Mouse (Mus musculus): ENCODE results near the gene Fam98a.
A peak's percentile ranks its signal among the peaks of the same experiment; 100 is the strongest.

Gene Fam98a

DNA sequence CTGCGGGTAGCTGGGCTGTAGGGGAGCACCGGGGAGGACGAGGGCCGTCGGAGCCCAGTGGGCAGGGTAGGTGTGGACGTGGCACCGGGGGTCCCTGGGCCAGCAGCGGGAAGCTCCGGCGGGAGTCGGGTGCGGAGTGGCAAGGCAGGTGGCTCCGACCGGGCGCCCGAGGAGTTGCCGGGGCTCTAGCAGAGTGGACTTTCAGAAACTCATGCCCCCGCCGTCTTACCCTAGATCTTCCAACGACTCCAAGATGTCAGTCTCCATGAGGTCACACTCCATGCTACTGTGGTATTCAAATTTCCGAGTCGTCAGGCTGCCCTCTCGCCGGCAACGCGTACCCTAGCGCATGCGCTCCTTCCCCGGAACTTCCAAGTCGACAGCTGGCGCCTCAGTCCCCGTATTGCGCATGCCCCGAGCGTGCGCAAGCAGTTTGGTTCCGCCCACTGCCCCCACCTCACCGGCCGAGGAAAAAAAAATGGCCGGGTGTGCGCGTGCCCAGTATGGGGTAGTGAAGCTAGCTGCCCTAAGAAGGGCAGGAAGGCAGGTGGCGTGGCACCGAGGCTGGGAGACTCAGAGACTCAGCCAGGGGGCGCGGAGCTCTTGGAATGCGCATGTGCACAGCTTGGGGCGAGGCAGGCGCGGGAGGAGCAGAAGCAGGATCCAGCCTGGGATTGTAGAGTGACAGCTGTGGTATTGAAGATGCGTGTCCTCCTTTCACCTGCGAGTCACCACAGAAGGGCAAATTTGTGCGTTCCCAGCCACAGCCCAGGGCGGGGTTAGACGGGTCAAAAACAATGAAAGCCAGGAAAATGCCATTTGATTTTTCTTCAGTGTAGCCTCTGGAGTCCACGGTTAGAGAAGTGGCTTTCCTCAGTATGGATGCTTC, at the start of gene Fam98a:
Fam98a (minus strand) TSS at position 435 of the 889 bp plus-strand sequence.
- DNase-seq (ENCODE audit: low spot score in 2 of 2) = peak; percentile 91 to 92

DNA sequence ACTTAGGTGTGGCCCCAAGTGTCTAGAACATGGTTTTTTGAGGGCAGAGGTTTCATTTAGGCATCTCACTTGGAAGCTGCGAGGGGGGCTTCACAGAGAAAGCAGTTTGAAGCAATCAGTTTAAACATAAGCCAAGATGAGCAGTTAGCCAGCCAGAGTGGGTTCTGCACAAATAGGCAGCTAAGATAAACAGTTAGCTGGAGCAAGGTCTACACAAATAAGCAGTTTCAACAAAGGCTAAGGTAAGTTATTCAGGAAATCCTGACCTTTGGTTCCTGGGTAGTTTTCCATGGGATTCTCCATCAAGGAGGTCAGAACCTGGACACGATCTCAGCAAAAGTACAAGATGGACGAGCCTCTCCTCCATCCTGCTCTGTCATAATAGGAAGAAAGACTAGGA, 46.9 kb upstream of the Fam98a start:
- DNase-seq (ENCODE audit: low spot score in 2 of 2) = no peak

DNA sequence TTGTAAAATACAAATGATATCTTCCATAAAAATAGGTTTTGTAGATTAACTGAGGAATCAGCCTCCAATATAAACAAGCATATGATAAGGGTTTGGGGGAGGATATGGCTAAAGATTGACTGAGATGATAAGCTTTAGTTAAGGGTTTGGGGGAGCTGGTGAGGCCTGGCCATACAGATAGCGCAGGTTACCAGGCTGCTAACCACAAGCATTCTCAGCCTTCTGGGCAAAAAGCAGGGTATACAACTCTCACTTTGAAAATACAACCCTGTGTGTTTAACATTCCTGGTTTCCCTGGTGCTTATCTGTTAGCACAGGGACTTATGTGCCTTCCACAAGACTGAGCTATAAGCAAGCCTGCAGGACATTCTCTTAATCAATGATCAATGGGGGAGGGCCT, 31.0 kb upstream of the Fam98a start:
- DNase-seq (ENCODE audit: low spot score in 2 of 2) = no peak

DNA sequence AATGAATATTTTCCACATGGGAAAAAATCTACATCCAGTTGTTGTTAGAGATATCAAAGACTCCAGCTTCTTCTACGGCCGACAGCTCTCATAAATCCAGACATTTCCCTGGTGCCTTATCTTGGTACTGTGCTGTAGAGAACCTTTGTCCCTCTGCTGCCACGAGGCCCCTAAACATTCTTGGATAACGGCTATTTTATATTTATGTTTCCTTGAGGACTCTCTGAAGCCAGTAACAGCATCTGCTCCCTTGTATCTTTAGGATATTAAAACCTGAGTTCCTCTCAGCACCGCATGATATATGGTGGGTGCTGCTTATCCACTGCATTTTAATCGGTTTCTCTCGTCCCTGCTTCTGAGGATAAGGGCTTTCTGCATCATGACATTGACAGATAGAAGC, 23.9 kb upstream of the Fam98a start:
- DNase-seq (ENCODE audit: low spot score in 2 of 2) = no peak

DNA sequence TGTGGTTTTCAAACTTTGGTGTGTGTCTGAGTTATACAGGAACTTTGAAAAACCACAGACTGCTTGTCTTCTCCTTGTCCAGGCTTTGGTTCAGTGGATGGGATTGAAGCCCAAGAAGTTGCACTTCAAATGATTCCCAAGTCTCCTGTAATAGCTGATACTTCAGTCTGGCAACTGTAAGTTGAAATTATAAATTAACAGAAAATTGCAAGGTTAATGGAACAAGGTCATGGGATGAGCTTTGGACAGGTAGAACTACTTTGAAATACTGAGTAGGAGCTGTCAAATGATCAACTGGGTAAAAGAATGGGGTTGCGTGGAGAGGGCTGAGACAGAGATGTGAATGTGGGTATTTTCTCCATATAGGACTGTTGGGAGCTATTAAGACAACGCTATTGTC, 6.3 kb upstream of the Fam98a start:
- no peak for DNase-seq (ENCODE audit: low spot score in 2 of 2)

DNA sequence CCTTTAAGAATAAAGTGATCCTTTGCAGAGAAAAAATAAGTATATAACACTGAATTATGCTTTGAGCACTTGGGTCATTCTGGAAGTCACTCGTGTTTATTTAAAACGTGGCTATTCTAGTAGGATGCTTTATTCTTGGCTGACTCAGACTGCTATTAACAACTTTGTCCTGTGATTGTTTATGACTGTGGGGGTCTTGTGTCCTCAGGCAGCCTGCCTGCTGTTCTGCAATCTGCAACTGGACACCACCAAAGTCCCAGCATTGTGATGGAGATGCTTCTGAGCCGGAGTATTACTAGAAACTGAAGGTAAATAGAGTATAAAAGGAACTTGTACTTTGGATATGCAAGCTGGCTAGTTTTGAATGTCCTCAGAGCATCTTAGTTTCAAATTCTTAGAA, 5.3 kb upstream of the Fam98a start:
- DNase-seq (ENCODE audit: low spot score in 2 of 2) = no peak

DNA sequence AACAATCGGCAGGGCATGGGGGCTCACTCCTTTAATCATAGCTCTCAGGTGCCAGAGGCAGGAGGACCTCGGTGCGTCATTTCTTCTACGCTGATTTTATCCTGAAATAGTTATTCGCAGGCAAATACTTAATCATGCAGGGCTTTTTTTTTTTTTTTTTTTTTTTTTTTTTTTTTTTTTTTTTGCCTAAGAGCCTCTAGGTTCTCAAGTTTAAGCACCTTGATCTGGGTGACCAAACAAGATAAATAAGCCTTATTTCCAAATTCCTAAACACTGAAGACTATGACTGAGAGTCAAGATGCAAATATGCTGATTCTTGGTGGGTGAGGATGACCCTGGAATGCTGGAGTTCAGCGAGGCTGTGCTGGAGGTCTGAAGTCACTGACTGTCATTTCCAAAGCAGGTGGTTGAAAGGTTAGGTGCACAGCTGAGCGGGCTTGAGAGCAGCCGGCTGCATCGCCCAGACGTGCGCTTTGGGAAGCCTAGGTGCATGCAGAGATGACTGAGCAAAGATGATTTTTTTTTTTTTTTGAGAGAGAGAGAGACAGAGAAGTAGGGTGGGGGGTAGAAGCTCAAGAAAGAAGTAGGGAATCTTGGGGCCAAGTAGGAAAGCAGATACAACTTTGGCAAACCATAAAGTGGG, 854 bp downstream of the Fam98a start:
- DNase-seq (ENCODE audit: low spot score in 2 of 2) = no peak

DNA sequence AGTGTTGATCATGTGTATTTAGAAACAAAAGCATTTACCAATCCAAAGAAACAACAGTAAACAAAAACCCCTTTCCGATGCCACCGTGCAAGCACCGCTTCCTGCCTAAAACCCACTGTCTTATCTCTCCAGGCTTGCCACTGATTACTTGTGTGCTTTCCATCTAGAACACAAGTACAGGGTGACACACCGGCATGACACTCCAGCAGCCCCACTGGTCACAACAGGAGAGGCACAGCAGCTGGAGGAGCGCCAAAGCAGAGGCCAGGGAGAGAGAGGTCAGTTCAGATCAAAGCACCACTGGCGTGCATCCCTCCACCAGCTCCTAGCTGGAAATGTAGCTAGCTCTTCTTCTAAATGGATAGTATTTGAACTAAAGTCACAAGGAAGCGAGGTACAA, 7.5 kb downstream of the Fam98a start:
- DNase-seq (ENCODE audit: low spot score in 2 of 2) = no peak

DNA sequence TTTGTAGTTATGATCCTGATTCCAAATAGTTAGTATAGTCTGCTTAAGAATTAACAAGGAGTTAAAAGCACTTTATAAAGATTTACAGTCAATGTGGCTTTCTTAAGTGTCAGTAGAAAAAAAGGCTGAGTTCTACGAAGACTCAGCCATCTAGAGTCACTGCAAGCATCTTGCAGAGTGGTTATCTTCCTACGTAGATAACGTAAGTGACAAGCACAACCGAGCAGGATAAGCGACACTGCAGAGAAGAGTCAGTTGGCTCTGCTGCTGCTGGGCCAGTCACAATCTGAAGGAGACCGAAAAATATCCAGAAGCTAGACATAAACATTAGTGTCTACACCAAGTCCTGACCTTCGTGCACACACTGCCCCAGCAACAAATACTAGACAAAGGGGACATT, 8.3 kb downstream of the Fam98a start:
- no peak for DNase-seq (ENCODE audit: low spot score in 2 of 2)

DNA sequence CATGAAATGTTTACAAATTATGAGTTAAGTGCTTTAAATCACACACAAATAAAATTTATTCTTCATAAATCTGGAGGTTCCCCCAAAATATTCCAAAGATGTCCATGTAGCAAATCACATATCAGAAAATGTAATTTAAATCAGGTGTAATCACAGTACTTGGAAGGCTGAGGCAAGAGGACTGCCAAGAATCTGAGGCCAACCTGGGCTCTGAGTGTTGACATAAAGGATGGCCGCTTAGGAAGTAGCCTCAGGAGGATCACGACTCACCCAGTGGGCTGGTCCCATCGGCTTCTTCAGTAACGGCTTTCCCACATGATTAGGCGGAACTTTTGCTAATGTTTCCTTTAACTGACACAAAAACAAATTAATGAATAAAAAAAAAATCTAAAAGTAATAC, 11.9 kb downstream of the Fam98a start:
- no peak for DNase-seq (ENCODE audit: low spot score in 2 of 2)

DNA sequence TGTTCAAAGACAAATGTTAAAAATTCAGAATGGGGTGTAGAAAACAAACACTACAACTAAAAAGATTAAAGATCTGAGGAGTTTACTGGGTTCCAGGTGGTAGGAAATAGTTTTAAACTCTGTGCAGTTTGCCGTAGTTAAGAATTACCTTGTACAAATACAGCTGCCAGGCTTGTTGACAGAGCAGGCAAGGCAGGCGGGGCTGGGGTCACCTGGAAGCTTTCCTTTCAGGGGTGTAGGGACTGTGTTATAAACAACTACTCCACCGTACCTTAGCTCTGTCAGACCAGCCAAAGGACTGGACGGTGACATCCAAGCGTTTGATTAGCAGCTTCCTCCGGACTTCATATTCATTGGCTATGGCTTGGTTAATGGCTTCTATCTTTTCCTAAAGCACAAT, 12.6 kb downstream of the Fam98a start:
- no peak for DNase-seq (ENCODE audit: low spot score in 2 of 2)

DNA sequence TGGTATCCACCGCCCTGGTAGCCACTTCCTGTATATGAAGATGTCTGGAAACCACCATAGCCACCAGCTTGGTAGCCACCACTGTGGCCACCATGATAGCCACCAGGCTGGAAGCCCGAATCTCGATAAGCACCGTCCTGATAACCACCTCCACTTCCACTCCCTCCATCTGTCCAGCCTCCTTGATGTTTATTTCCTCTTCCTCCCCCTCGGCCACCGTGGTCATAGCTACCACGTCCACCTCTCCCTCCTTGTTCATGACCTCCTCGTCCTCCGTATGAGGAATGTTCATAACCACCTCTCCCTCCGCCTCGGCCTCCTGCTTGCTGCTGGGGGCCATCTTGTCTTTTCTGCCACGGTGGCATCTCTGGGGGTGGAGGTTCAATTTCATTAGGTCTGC, 13.3 kb downstream of the Fam98a start:
- no peak for DNase-seq (ENCODE audit: low spot score in 2 of 2)

DNA sequence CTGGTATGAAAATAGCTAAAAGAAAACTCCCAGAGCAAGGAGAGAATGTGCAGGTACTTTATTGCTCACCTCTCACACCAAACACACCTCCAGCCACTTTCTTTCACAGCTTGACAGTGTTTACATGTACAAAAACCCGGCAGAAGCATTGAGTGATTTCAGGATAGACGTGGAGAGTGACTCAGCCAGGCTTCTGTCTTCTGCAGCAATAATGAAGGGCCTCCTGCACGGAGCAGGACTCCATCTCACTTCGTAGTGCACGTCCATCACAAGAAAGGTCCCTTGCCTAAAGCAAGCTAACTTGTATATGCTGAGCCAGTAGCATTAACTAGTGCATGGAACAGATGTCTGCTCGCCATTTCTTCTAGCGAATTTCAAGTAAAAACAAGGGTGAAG, 14.7 kb downstream of the Fam98a start:
- no peak for DNase-seq (ENCODE audit: low spot score in 2 of 2)

DNA sequence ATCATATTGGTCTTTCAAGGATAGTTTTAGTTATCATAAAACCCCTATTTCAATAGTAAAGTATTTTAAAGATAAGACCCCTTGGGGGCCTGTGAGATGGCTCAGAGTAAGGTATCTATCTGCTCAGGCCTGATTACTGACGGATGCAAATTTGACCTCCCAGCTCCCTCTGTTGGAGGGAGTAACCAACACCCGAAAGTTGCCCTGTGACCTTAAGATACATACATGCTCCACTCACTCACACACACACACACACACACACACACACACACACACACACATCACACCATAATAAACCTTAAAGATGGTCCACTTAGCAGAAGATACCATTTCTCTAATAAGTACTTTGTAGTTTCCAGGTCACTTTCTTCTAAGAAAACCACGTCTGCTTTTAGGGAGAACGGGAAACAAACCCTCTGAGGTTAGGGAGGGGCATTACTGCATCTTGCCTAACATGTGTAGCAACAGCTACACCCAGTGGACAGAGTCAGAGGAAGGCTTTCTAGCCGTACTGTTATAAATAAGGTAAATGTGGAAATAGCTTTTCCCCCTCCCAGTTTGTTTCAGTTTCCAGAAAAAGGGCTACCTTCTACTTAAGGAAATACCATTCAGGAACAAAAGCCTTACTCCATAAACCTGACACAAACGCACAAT, 15.2 kb downstream of the Fam98a start:
- peak in 1 of 2 experiments; percentile 16 for DNase-seq (ENCODE audit: low spot score in 2 of 2)

DNA sequence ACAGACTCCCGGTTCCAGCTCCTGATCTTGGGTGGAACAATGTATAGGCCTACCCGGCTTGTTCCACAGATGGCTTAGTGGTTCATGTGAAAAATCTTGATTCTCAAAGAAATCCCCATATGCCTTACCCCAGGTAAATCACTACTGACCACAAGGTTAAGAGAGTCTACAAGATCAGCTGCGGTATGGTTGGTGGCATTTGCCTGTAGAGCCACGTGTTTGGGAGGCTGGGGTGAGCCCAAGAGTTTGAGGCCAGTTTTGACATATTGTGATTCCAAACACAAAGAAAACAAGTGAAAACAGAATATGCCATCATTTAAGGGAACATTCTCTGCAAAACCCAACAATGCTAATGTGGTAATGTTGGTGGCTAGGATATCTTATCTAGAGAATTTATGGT, 16.1 kb downstream of the Fam98a start:
- DNase-seq (ENCODE audit: low spot score in 2 of 2) = no peak

DNA sequence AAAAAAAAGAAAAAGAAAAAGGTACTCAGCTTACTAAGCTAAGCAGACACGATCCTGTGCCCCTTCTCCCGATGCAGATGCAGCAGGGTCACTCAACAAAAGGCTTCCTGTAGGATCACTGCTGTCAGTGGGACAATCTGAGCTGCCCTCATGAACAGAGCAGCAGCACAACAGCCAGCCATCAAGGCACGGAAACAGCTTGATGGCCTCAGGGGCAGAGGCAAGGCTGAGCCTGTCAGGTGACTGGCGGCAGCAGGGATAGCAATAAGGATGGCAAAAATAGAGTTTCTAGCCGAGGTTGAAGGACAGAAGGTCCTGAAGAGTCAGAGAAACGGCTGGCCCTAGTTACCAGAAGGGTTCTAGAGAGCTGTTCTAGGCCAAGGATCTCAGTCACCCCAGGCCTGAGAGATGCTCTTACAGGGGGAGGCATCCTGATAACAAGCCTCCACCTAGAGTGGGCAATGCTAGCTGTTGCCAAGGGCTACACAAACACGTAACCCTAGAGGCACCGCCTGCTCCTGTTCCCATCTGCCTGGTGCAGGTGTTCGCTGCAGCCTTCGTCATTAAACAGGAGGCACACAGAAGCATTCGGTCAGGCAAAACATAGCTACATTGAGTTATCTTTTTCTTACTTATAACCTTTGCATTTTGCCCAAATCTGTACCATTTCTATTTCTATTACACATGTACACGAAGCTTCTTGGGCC, 17.3 kb downstream of the Fam98a start:
- DNase-seq (ENCODE audit: low spot score in 2 of 2) = no peak

DNA sequence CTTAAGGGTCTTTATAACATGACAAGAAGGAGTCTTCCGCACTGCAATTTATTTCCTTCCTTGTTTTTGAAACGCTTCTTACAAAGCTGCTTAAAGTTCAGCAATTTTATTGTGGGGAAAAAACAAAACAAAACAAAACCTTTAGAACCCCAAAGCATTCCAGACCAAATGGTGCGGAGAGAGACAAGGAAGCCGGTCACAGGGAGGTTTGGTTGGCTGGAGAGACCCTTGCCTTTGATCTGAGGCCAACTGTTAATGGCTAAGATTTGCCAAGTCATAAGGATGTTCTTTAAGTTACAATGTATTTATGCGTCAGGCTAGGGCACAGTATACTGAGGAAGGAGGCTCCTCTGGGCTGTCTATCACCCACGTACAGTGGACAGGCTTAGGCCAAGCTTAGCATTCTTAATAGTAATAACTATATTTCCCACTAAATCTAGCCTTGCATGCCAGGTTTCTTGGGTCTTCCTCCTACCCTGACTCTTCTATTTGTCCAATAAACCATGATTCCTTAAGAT, 19.2 kb downstream of the Fam98a start:
- DNase-seq (ENCODE audit: low spot score in 2 of 2) = no peak

DNA sequence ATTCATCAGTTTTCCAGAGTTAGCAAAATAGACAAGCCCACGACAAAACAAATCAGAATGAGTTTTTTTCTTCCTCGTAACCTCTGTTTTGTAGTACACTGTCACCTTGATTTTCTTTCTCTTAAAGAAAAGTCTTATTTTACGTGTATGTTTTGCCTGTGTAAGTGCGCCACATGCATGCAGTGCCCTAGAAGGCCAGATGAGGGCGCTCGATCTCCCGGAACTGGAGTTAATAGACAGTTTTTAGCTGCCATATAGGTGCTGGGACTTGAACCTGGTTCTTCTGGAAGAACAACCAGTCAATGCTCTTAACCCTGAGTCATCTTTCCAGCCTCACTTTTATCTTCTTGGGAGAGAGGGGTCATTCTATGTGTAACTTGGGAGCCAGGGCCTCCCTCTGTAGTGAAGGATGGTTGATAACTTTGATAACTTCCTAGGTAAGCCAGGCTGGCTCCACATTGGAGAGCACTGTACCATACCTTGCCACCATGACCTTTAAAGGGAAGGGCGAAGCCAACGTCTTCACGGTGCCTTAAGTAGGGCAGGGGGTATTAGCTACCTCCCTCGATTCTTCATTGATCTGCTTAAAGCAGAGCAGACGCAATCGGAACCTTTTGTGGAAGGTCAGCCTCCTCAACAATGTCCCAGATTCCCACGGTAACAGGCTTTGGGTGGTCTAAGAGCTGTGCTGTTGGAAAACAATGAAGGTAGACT, 22.4 kb downstream of the Fam98a start:
- no peak for DNase-seq (ENCODE audit: low spot score in 2 of 2)

DNA sequence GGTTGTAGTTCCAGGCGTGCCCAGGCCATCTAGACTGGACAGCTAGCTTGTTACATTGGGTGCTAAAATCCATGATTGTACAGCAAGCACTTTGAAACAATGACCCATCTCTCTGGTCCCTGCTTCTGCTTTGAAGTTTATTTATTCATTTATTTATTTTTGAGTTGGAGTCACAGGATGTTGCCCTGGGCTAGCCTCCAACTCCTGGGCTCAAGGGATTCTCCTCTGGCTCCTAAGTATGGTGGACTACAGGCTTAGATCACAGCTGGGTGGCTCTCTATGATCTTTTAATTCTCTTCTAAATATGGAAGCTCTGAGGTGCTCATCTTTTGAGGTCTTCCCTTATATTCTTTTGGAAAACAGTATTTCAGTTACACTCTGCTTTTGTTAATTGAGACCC, 25.3 kb downstream of the Fam98a start:
- DNase-seq (ENCODE audit: low spot score in 2 of 2) = no peak

DNA sequence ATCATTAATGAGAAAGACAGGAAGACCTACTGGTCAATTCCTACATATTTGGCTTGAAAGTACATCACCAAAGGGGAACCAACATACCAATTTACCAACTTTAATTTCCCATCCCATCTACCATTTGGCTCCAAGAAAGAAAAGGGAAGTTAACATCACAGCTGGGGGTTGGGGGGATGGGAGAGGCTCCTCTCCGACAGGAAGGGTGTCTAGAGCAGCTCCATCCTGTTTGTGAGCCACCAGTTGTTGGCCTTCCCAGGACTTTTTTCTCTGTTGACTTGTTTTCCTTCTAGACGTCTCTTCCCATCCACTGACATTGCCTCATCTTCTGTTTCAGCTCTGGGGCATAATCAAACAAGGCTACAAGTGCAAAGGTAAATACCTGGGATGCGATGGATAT, 27.9 kb downstream of the Fam98a start:
- no peak for DNase-seq (ENCODE audit: low spot score in 2 of 2)

DNA sequence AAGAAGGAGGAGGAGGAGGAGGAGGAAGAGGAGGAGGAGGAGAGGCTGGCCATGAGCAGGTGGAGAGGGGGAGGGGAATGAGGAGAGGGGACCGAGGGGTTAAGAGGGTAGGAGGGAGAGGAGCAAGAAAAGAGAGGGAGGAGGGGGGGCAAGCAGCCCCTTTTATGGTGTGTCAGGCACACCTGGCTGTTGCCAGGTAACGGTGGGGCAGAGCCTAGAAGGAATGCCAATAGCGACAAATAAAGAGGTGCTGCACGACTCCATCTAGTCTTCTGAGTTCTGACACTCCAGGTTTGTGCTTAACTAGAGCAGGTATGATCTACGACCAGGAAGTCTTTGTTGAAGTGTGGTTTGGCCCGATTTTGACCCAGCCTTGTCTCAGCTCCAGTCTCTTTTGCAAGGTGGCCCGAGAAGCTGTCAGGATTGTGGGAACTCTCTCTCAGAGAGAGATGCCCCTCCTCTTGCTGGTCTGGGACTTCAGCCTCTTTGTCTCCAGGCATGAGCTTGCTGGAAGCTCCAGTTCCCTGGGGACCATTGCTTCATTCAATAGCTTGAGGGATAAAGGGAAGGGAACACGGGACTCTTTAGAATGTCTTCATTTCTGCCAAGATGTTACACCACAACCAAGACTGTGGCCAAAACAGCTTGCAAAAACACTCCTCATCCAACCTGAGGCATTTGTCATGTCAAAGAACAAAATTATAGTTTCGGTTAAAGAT, 29.2 kb downstream of the Fam98a start:
- DNase-seq (ENCODE audit: low spot score in 2 of 2) = no peak

Measured in spleen, postnatal 14 days (tissue).